Mouse (Mus musculus): ENCODE data around the gene Itsn2. TPM values are rescaled to one million over a fixed set of nuclear protein-coding genes. Genes with fewer than 3 reads are reported as not detected.
"Not testable (repeated sequence)": the region's sequence is repeated elsewhere in the genome, so short reads cannot be mapped to it uniquely, and the experiment has no call there.

Itsn2 gene
- total RNA-seq, 2 experiments from 2014 or later: 94.5 to 123 TPM

DNA sequence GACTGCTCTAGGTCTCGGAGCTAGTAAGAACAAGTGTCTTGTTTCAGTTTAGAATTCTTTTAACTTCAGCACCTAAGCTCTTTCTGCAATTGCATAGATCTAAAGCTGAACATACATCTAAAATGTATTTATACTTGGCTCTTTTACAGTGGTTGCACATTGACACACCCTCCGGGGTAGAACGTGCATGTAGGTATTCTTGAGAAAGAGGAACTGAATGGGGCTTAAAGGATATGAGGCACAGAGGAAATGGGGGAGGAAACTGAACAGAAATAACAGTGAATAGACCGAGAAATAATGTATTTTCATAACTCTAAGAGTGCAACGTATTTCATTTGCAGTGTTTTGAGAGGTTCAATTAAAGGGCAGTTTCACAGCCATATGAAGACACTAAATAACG is 2.6 kb downstream of the Itsn2 start:
- ATAC-seq (replicated peaks; ENCODE audit: poor library complexity): peak; percentile 63

- no peak for ATAC-seq (replicated peaks; ENCODE audit: poor library complexity)
These were observed 6.4 kb downstream of the Itsn2 start for GRCm38 (mm10) chr12:4598666-4599428.

DNA sequence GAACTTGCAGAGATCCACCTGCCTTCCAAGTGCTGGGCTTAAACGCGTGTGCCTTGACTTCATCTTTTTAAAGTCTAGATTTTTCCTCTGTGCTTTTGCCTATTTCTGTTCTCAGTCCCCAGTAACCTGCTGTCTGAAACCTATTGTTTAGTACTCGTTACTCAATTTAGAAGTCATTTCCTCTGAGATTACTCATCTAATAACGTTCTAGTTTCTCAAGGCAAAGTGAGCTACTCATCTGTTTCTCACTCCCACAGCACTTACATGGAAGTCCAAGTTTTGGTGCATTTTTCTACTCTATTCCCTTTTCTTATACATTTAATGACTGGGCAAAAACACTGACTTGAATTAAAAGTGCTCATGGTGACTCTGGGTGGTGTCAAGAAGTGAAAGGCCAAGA is 7.3 kb downstream of the Itsn2 start:
- no peak for ATAC-seq (replicated peaks; ENCODE audit: poor library complexity)

DNA sequence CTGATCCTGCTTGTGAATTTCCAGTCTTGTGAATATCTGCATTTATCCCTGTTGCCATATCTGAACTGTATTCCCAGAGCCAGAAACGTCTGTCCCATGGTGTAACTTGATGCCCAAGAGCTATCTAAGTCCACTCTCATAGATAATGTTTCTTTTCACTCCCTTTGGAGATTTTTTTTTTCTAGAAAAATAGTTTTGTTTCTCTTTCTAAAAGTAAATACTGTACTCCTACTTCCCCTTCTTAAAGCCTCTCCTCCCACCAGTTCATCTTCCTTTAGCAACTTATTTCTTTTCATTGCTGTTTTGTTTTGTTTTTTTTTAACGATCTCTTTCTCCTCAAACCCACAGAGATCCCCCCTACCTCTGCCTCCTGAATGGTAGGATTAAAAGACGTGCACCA is 14.2 kb downstream of the Itsn2 start:
- ATAC-seq (replicated peaks; ENCODE audit: poor library complexity): 0 out of 2 replicates have a peak, but pooled peaks have one; percentile 20

GRCm38 (mm10) chr12:4614722-4615121 is 22.3 kb downstream of the Itsn2 start:
- ATAC-seq (replicated peaks; ENCODE audit: poor library complexity): no peak

- 0 out of 2 replicates have a peak, but pooled peaks have one; percentile 31 for ATAC-seq (replicated peaks; ENCODE audit: poor library complexity)
These were observed 31.8 kb downstream of the Itsn2 start for GRCm38 (mm10) chr12:4624201-4624600.

DNA sequence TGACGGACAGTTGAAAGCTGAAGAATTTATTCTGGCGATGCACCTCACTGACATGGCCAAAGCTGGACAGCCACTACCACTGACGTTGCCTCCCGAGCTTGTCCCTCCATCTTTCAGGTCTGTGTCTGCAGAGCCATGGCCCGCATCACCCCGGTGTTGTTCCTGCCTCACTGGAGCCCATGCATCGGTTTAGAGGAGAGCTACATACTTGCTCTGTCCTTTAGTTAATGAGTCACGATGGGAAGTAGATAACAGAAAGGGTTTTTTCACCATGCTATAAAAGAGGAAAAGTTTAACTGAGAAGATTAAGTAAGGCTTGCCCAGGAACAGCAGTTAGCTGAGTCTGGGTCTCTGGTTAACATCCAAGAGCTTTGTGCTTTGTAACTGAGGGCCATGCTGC is 40.5 kb downstream of the Itsn2 start:
- no peak for ATAC-seq (replicated peaks; ENCODE audit: poor library complexity)

DNA sequence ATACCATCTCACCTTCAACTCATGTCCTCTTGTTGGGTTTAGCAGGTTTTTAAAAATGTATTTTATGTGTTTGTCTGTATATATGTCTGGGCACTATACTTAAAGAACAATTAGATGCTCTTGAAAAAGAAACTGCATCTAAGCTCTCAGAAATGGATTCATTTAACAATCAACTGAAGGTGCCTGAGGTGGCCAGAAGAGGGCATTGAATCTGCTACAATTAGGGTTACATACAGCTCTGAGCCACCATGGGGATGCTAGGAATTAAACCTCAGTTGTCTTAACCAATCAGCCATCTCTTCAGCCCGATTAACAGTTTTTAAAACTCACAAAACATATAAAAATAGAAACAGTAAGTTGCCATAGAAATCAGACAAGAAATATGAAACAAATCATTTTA is 46.0 kb downstream of the Itsn2 start:
- ATAC-seq (replicated peaks; ENCODE audit: poor library complexity): peak; percentile 58

DNA sequence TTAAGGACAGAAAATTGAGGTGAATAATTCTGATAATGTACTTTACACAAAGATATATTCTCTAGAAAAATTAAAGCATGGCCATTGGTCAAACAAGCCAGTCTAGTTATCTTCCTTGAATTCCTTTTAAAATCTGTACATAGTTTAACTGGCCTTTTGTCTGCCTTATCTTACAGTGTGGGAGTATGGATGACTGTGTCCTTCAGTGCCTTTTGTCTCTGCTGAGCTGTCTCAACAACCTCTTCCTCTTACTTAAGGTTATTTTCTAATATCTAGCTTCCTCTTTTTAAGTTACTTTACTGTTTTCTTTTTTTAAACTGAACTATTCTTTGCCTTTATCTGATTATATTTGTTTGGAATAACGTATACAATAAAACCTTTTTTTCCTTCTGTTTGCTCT is 48.3 kb downstream of the Itsn2 start:
- peak; percentile 77 for ATAC-seq (replicated peaks; ENCODE audit: poor library complexity)

- ATAC-seq (replicated peaks; ENCODE audit: poor library complexity): no peak
These were observed 64.4 kb downstream of the Itsn2 start for GRCm38 (mm10) chr12:4656813-4657212.

- ATAC-seq (replicated peaks; ENCODE audit: poor library complexity): no peak
These were observed 72.7 kb downstream of the Itsn2 start for GRCm38 (mm10) chr12:4664929-4665674.

- ATAC-seq (replicated peaks; ENCODE audit: poor library complexity): no peak
These were observed 73.2 kb downstream of the Itsn2 start for GRCm38 (mm10) chr12:4665675-4666037.

DNA sequence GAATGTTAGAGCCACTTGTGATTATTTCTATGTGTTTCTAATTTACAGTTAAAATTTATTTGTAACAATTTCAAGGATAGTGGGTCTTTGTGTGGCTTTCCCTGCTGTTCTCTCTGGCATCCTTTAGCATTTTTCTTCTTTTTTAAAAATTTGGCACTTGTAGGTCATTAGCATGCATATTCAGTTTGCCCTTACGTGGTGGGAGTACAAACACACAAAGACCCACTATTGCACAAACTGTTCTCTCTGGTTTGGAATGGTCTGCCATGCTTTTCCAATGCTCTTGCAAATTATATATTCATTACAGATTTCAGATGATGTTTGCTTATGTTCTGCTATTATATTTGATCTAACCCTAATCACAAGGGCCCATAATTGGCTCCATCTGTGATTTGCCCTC is 83.9 kb downstream of the Itsn2 start:
- ATAC-seq (replicated peaks; ENCODE audit: poor library complexity): no peak

DNA sequence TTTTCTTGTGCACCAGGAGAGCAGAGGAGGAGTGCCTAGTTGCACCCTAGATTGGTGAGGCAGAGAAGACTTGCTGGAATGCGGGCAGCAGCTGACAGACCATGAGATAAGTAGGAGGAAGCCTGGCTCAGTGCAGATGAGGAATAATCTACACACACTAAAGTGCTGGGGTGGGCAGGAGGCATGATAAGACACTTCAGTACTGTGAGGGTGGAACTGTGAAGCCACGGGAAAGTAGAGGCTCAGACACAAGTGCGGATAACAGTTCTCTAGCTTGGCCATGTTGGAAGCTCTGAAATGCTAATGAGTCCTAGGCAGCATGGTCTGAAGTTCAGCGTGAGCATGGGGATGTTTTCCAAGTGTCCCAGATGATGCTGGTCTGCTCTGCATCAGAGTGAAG is 87.5 kb downstream of the Itsn2 start:
- ATAC-seq (replicated peaks; ENCODE audit: poor library complexity): peak; percentile 99

- no peak for ATAC-seq (replicated peaks; ENCODE audit: poor library complexity)
These were observed 93.0 kb downstream of the Itsn2 start for GRCm38 (mm10) chr12:4685441-4685840.

GRCm38 (mm10) chr12:4688386-4688785 is 95.9 kb downstream of the Itsn2 start:
- no peak for ATAC-seq (replicated peaks; ENCODE audit: poor library complexity)

- ATAC-seq (replicated peaks; ENCODE audit: poor library complexity): no peak
These were observed 96.9 kb downstream of the Itsn2 start for GRCm38 (mm10) chr12:4689341-4689740.

- no peak for ATAC-seq (replicated peaks; ENCODE audit: poor library complexity)
These were observed 98.8 kb downstream of the Itsn2 start for GRCm38 (mm10) chr12:4691193-4691592.

- no peak for ATAC-seq (replicated peaks; ENCODE audit: poor library complexity)
These were observed 102.1 kb downstream of the Itsn2 start for GRCm38 (mm10) chr12:4694534-4694933.

GRCm38 (mm10) chr12:4705626-4706025 is 113.2 kb downstream of the Itsn2 start:
- not testable (repeated sequence) for ATAC-seq (replicated peaks; ENCODE audit: poor library complexity)

- ATAC-seq (replicated peaks; ENCODE audit: poor library complexity): no peak
These were observed 113.7 kb downstream of the Itsn2 start for GRCm38 (mm10) chr12:4706175-4706574.

- ATAC-seq (replicated peaks; ENCODE audit: poor library complexity): no peak
These were observed 114.5 kb downstream of the Itsn2 start for GRCm38 (mm10) chr12:4706901-4707300.
